Mouse (Mus musculus) limb, embryonic 14.5 days (tissue): ENCODE measurements around the gene Sod3. TPM values are rescaled to one million over a fixed set of nuclear protein-coding genes. Genes with fewer than 3 reads are reported as not detected.

ENCODE experiments used
- ATAC-seq: fragments of 200-750 bp; cut with Nextera tagmentation; 2 replicates; pipeline ENCODE4 v1.8.0; 2017; ENCODE audit warnings: low read depth, moderate number of reproducible peaks, moderate TSS enrichment; ENCODE audit not compliant: low FRiP score
- DNase-seq: peaks from one replicate; pipeline ENCODE4 v3.0.0-alpha.2; 2015; ENCODE audit warnings: low spot score
- H3K27ac ChIP-seq: fragments of 300-500 bp; sonication (generic); replicated peaks from 2 replicates; pipeline ENCODE4 v1.5.1; 2014; ENCODE audit warnings: low read depth, mild to moderate bottlenecking, low read length, moderate library complexity, mixed read lengths
- H3K27me3 ChIP-seq: fragments of 300-500 bp; sonication (generic); 2 replicates; pipeline ENCODE4 v1.6.1; 2014; ENCODE audit warnings: low read length, mixed read lengths; ENCODE audit not compliant: control insufficient read depth, insufficient read depth
- H3K36me3 ChIP-seq: fragments of 300-500 bp; sonication (generic); 2 replicates; pipeline ENCODE4 v1.6.1; 2014; ENCODE audit warnings: mild to moderate bottlenecking, low read length, moderate library complexity, mixed read lengths; ENCODE audit not compliant: control insufficient read depth, insufficient read depth
- H3K4me1 ChIP-seq: fragments of 300-500 bp; sonication (generic); 2 replicates; pipeline ENCODE4 v1.6.1; 2014; ENCODE audit warnings: antibody characterized with exemption, low read length, mixed read lengths; ENCODE audit not compliant: control insufficient read depth, insufficient read depth
- H3K4me2 ChIP-seq: fragments of 300-500 bp; sonication (generic); replicated peaks from 2 replicates; pipeline ENCODE4 v1.6.1; 2014; ENCODE audit warnings: low read depth, mild to moderate bottlenecking, low read length, moderate library complexity; ENCODE audit not compliant: severe bottlenecking
- H3K4me3 ChIP-seq: fragments of 300-500 bp; sonication (generic); replicated peaks from 2 replicates; pipeline ENCODE4 v1.5.1; 2014; ENCODE audit warnings: low read length
- H3K9ac ChIP-seq: fragments of 300-500 bp; sonication (generic); 2 replicates; pipeline ENCODE4 v1.6.1; 2014; ENCODE audit warnings: mild to moderate bottlenecking, low read depth, low read length, moderate library complexity; ENCODE audit not compliant: severe bottlenecking
- H3K9me3 ChIP-seq: fragments of 300-500 bp; sonication (generic); 2 replicates; pipeline ENCODE4 v1.6.1; 2016; ENCODE audit warnings: low read length; ENCODE audit not compliant: control insufficient read depth
- POLR2A ChIP-seq: fragments of 200-500 bp; IDR thresholded peaks from 2 replicates; pipeline ENCODE4 v1.8.0; 2012; ENCODE audit warnings: inconsistent platforms, mild to moderate bottlenecking, moderate library complexity, borderline replicate concordance; ENCODE audit not compliant: insufficient read depth, insufficient read length; ENCODE audit errors: extremely low read depth
- WGBS: fragments of 180-500 bp; shearing (Covaris S2); extraction: QIAGEN DNeasy Blood & Tissue Kit; methylation state at CpG from one replicate; pipeline ENCODE4 v1.1.7; 2014; 5-methylcytosine and 5-hydroxymethylcytosine counted together
- polyA plus RNA-seq, 2 experiments: library from polyadenylated mRNA; depleted of rRNA in 1 of 2; stranded (reverse) in 1 of 2; unstranded in 1 of 2; fragments of >200 nt; fragmentation: Nextera tagmentation in 1 of 2; extraction: Ambion mirVana in 1 of 2; gene quantifications; 2 replicates each; pipeline versions ENCODE4 v1.2.1 to v1.2.3; 2012 to 2014

Sod3 gene
- polyA plus RNA-seq, 2 experiments, result 0.98 to 1.1 TPM

DNA sequence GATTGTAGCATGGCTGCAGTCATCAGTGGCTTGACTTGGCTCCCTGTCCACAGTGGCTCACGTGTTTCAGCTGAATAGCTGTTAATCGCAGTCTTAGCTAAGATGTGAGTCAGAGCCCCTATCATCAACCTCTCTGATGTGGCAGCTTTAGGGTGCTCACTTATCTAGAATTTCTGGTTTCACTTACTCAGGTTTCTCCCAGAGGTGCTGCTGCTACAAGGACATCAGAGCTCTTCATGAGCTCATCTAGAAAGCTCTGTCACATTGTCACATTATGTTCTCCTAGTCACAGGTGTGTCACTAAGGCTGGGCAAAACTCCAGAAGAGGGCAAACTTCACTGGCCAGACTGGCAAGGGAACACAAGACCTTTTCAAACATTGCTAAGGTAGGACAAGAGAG is 24.5 kb upstream of the Sod3 start:
- Histone ChIP-seq H3K4me3 (no peak overlapping the region), H3K9ac (no peak overlapping the region), H3K36me3 (no peaks in the 10 kb centered on the region), H3K27ac (no peak overlapping the region), H3K27me3 (no peaks in the 10 kb centered on the region), H3K9me3 (no peaks in the 10 kb centered on the region), H3K4me1 (no peaks in the 10 kb centered on the region), H3K4me2 (no peak overlapping the region)
- ATAC-seq, result no peak
- 68% methylated on average over 2 of the region's 2 CpGs for WGBS
- no peak for TF ChIP-seq POLR2A
- no peak for DNase-seq

DNA sequence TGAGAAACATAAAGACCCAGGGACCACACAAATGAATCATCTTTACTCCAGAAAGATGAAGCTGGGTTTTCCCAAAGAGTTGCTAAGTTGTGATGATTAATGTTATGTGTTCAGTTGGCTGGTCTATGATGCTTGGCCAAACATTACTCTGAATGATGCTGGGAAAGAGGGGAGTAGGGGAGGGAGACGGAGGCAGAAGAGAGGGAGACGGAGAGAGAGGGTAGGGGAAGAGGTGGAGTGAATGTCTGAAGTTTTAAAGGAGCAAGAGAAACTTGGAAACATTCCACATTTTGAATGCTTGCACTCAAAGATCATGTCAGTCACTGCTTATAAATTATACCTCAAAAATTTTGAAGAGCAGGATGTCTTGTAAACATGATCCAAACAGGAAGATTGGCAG is 16.7 kb upstream of the Sod3 start:
- TF ChIP-seq POLR2A, result no peak
- Histone ChIP-seq H3K27me3 (no peaks in the 10 kb centered on the region), H3K27ac (no peak overlapping the region), H3K9ac (no peak overlapping the region), H3K4me2 (no peak overlapping the region), H3K36me3 (no peaks in the 10 kb centered on the region), H3K4me3 (no peak overlapping the region), H3K9me3 (no peaks in the 10 kb centered on the region), H3K4me1 (no peaks in the 10 kb centered on the region)
- 52% methylated on average over 2 of the region's 2 CpGs for WGBS
- ATAC-seq (no peak), DNase-seq (no peak)

DNA sequence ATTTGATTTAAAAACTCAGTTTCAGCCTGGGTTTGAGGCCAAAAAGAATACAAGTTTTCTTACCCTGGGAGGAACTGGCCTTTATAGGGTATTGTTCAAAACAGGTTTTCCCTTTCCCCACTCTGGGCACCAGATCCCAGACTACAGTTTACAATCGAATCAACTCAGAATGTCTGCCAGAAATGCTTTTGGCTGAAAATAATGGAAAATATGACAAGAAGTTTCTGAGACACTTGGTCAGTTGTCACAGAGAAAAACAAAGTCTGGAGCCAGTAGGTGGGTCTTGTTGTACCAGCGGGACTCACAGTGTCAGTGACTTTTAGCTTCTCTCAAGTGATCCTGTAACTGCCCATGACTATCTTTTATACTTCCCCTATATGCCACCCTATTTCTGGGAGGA is 13.1 kb upstream of the Sod3 start:
- Histone ChIP-seq H3K4me2 (no peak overlapping the region), H3K27me3 (0 out of 2 replicates have a peak, but pooled peaks cover 2% of the 10 kb centered on the region), H3K9ac (no peak overlapping the region), H3K27ac (no peak overlapping the region), H3K36me3 (no peaks in the 10 kb centered on the region), H3K4me3 (no peak overlapping the region), H3K4me1 (no peaks in the 10 kb centered on the region), H3K9me3 (no peaks in the 10 kb centered on the region)
- no peak for TF ChIP-seq POLR2A
- no peak for DNase-seq
- ATAC-seq, result no peak
- WGBS, result 77% methylated on average over 2 of the region's 2 CpGs

DNA sequence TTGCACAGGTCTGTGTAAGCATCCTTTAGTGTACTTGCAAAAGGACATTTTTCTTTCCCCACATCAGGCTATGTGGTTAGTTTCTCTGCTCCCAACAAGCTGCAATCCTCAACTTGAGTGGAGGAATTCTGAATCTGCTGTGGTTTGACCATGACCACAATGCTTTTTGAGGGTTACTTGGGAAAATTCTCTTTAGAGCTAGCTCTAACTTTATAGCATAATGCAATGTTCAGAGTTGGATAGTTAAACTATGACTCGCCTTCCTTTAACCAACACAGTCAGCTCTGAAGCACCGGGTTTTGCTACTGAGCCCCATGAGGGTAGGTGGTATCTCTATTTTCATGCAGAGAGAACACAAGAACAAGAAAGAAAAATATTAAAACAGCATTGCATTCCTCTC is 12.0 kb upstream of the Sod3 start:
- H3K27me3 ChIP-seq, result 0 out of 2 replicates have a peak, but pooled peaks cover 3% of the 10 kb centered on the region
- H3K4me2 ChIP-seq, result no peak overlapping the region
- H3K36me3 ChIP-seq, result no peaks in the 10 kb centered on the region
- H3K9ac ChIP-seq, result no peak overlapping the region
- DNase-seq (no peak), ATAC-seq (no peak)
- WGBS, result 67% methylated on average over 2 of the region's 2 CpGs
- no peak overlapping the region for H3K27ac ChIP-seq
- H3K4me3 ChIP-seq, result no peak overlapping the region
- no peaks in the 10 kb centered on the region for H3K9me3 ChIP-seq
- no peak for TF ChIP-seq POLR2A
- no peaks in the 10 kb centered on the region for H3K4me1 ChIP-seq

DNA sequence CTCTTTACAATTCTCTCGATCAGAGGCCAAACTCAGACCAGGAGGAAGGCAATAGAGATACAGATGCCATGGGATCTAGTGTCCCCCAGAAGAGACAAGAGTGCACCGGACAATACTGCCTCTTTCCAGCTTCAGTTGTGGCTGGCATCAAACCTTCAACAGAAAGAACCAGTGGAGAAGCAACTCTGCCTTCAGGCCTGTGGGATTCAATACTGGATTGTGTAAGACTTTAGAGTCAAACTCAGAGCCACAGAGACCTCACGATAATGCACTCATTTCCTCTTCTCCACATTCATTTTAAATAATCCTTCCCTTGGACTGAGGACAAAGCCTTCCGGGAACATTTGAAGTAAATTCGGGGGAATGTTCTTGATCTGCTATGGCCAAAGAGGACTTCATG is 10.9 kb upstream of the Sod3 start:
- DNase-seq (no peak), ATAC-seq (no peak)
- Histone ChIP-seq H3K9me3 (no peaks in the 10 kb centered on the region), H3K4me2 (no peak overlapping the region), H3K4me3 (no peak overlapping the region), H3K27me3 (0 out of 2 replicates have a peak, but pooled peaks cover 3% of the 10 kb centered on the region), H3K4me1 (0 out of 2 replicates have a peak, but pooled peaks cover 3% of the 10 kb centered on the region), H3K36me3 (no peaks in the 10 kb centered on the region), H3K9ac (no peak overlapping the region), H3K27ac (no peak overlapping the region)
- WGBS, result 78% methylated on average over 5 of the region's 5 CpGs
- no peak for TF ChIP-seq POLR2A

DNA sequence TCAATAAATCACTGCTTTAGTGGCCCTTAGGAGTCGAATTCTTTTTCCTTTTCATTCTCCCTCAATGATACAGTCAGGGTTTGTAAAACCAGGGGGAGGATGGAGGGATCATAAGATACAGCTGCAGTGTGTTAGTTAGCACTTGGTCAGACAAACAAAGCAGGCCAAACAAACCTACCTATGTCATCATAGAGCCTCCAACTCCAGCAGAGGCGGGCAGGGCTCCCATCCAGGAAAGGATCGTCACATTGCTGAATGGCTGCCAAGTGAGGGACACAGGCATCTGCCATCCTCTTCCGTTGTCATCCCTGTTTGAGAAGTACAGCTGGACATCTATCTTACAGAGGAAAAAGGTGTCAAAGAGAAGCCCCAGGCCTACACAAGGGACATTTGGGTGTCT is 9.2 kb upstream of the Sod3 start:
- no peaks in the 10 kb centered on the region for H3K36me3 ChIP-seq
- H3K9ac ChIP-seq, result no peak overlapping the region
- no peak overlapping the region for H3K27ac ChIP-seq
- H3K4me1 ChIP-seq, result 0 out of 2 replicates have a peak, but pooled peaks cover 3% of the 10 kb centered on the region
- 0 out of 2 replicates have a peak, but pooled peaks cover 9% of the 10 kb centered on the region for H3K27me3 ChIP-seq
- WGBS, result 63% methylated on average over 4 of the region's 4 CpGs
- DNase-seq (no peak), ATAC-seq (no peak)
- no peak overlapping the region for H3K4me2 ChIP-seq
- H3K4me3 ChIP-seq, result no peak overlapping the region
- H3K9me3 ChIP-seq, result no peaks in the 10 kb centered on the region
- no peak for TF ChIP-seq POLR2A
